Mouse (Mus musculus): Measurements from ENCODE around the gene Dab1. TPM values are rescaled to one million over a fixed set of nuclear protein-coding genes. Genes with fewer than 3 reads are reported as not detected.

Gene Dab1
- polyA plus RNA-seq, 1 experiment = 0.26 TPM

GRCm38 (mm10) chr4:104509230-104509985 lies 890.2 kb downstream of the Dab1 start:
- Histone ChIP-seq H3K4me3 (ENCODE audit: extremely low read depth, insufficient read depth, insufficient read length) (no peak overlapping the region), H3K36me3 (ENCODE audit: control insufficient read depth, insufficient read depth, low read length) (no peaks in the 10 kb centered on the region), H3K27ac (ENCODE audit: insufficient read depth, low read length) (no peak overlapping the region), H3K27me3 (ENCODE audit: control insufficient read depth, insufficient read depth, low read length) (no peaks in the 10 kb centered on the region), H3K4me1 (ENCODE audit: control insufficient read depth, insufficient read depth, insufficient read length) (no peaks in the 10 kb centered on the region)
- TF ChIP-seq CTCF (IDR thresholded peaks at IDR 0.05; ENCODE audit: extremely low read depth, insufficient read depth, insufficient read length, insufficient replicate concordance) (no peak), POLR2A (IDR thresholded peaks at IDR 0.05; ENCODE audit: low read depth, low read length) (no peak)
- 68% methylated on average over 5 of the region's 5 CpGs for WGBS
- DNase-seq (ENCODE audit: low read depth in 1 of 2, low spot score in 2 of 2) = no peak

- Histone ChIP-seq H3K4me3 (ENCODE audit: extremely low read depth, insufficient read depth, insufficient read length) (no peak overlapping the region), H3K36me3 (ENCODE audit: control insufficient read depth, insufficient read depth, low read length) (no peaks in the 10 kb centered on the region), H3K4me1 (ENCODE audit: control insufficient read depth, insufficient read depth, insufficient read length) (no peaks in the 10 kb centered on the region), H3K27ac (ENCODE audit: insufficient read depth, low read length) (no peak overlapping the region), H3K27me3 (ENCODE audit: control insufficient read depth, insufficient read depth, low read length) (no peaks in the 10 kb centered on the region)
- TF ChIP-seq POLR2A (IDR thresholded peaks at IDR 0.05; ENCODE audit: low read depth, low read length) (no peak), CTCF (IDR thresholded peaks at IDR 0.05; ENCODE audit: extremely low read depth, insufficient read depth, insufficient read length, insufficient replicate concordance) (no peak)
- 81% methylated on average over 6 of the region's 6 CpGs for WGBS
- no peak for DNase-seq (ENCODE audit: low read depth in 1 of 2, low spot score in 2 of 2)
Measured at GRCm38 (mm10) chr4:104511855-104512254, 892.7 kb downstream of the Dab1 start.

- Histone ChIP-seq H3K36me3 (ENCODE audit: control insufficient read depth, insufficient read depth, low read length) (no peaks in the 10 kb centered on the region), H3K4me3 (ENCODE audit: extremely low read depth, insufficient read depth, insufficient read length) (no peak overlapping the region), H3K27ac (ENCODE audit: insufficient read depth, low read length) (no peak overlapping the region), H3K27me3 (ENCODE audit: control insufficient read depth, insufficient read depth, low read length) (no peaks in the 10 kb centered on the region), H3K4me1 (ENCODE audit: control insufficient read depth, insufficient read depth, insufficient read length) (no peaks in the 10 kb centered on the region)
- 85% methylated on average over 8 of the region's 8 CpGs for WGBS
- TF ChIP-seq POLR2A (IDR thresholded peaks at IDR 0.05; ENCODE audit: low read depth, low read length) (no peak), CTCF (IDR thresholded peaks at IDR 0.05; ENCODE audit: extremely low read depth, insufficient read depth, insufficient read length, insufficient replicate concordance) (no peak)
- DNase-seq (ENCODE audit: low read depth in 1 of 2, low spot score in 2 of 2) = no peak
Measured at GRCm38 (mm10) chr4:104512513-104512912, 893.4 kb downstream of the Dab1 start.

GRCm38 (mm10) chr4:104513622-104514021 lies 894.5 kb downstream of the Dab1 start:
- 85% methylated on average over 7 of the region's 7 CpGs for WGBS
- Histone ChIP-seq H3K27ac (ENCODE audit: insufficient read depth, low read length) (no peak overlapping the region), H3K27me3 (ENCODE audit: control insufficient read depth, insufficient read depth, low read length) (no peaks in the 10 kb centered on the region), H3K4me1 (ENCODE audit: control insufficient read depth, insufficient read depth, insufficient read length) (no peaks in the 10 kb centered on the region), H3K36me3 (ENCODE audit: control insufficient read depth, insufficient read depth, low read length) (no peaks in the 10 kb centered on the region), H3K4me3 (ENCODE audit: extremely low read depth, insufficient read depth, insufficient read length) (no peak overlapping the region)
- DNase-seq (ENCODE audit: low read depth in 1 of 2, low spot score in 2 of 2) = no peak
- TF ChIP-seq POLR2A (IDR thresholded peaks at IDR 0.05; ENCODE audit: low read depth, low read length) (no peak), CTCF (IDR thresholded peaks at IDR 0.05; ENCODE audit: extremely low read depth, insufficient read depth, insufficient read length, insufficient replicate concordance) (no peak)

GRCm38 (mm10) chr4:104514568-104515000 lies 895.4 kb downstream of the Dab1 start:
- DNase-seq (ENCODE audit: low read depth in 1 of 2, low spot score in 2 of 2) = no peak
- Histone ChIP-seq H3K27me3 (ENCODE audit: control insufficient read depth, insufficient read depth, low read length) (no peaks in the 10 kb centered on the region), H3K4me3 (ENCODE audit: extremely low read depth, insufficient read depth, insufficient read length) (no peak overlapping the region), H3K4me1 (ENCODE audit: control insufficient read depth, insufficient read depth, insufficient read length) (no peaks in the 10 kb centered on the region), H3K27ac (ENCODE audit: insufficient read depth, low read length) (no peak overlapping the region), H3K36me3 (ENCODE audit: control insufficient read depth, insufficient read depth, low read length) (no peaks in the 10 kb centered on the region)
- TF ChIP-seq CTCF (IDR thresholded peaks at IDR 0.05; ENCODE audit: extremely low read depth, insufficient read depth, insufficient read length, insufficient replicate concordance) = no peak
- TF ChIP-seq POLR2A (IDR thresholded peaks at IDR 0.05; ENCODE audit: low read depth, low read length) = no peak
- 9% methylated on average over 10 of the region's 10 CpGs for WGBS

- H3K27ac ChIP-seq (ENCODE audit: insufficient read depth, low read length) = no peak overlapping the region
- 71% methylated on average over 5 of the region's 5 CpGs for whole genome bisulfite sequencing
- TF ChIP-seq POLR2A (IDR thresholded peaks at IDR 0.05; ENCODE audit: low read depth, low read length) (no peak), CTCF (IDR thresholded peaks at IDR 0.05; ENCODE audit: extremely low read depth, insufficient read depth, insufficient read length, insufficient replicate concordance) (no peak)
- no peak for DNase-seq (ENCODE audit: low read depth in 1 of 2, low spot score in 2 of 2)
- H3K27me3 ChIP-seq (ENCODE audit: control insufficient read depth, insufficient read depth, low read length) = no peaks in the 10 kb centered on the region
- no peaks in the 10 kb centered on the region for H3K36me3 ChIP-seq (ENCODE audit: control insufficient read depth, insufficient read depth, low read length)
- H3K4me3 ChIP-seq (ENCODE audit: extremely low read depth, insufficient read depth, insufficient read length) = no peak overlapping the region
- no peaks in the 10 kb centered on the region for H3K4me1 ChIP-seq (ENCODE audit: control insufficient read depth, insufficient read depth, insufficient read length)
Measured at GRCm38 (mm10) chr4:104515681-104516080, 896.5 kb downstream of the Dab1 start.

GRCm38 (mm10) chr4:104522324-104522723 lies 903.2 kb downstream of the Dab1 start:
- Histone ChIP-seq H3K4me3 (ENCODE audit: extremely low read depth, insufficient read depth, insufficient read length) (no peak overlapping the region), H3K36me3 (ENCODE audit: control insufficient read depth, insufficient read depth, low read length) (no peaks in the 10 kb centered on the region), H3K4me1 (ENCODE audit: control insufficient read depth, insufficient read depth, insufficient read length) (no peaks in the 10 kb centered on the region), H3K27ac (ENCODE audit: insufficient read depth, low read length) (no peak overlapping the region), H3K27me3 (ENCODE audit: control insufficient read depth, insufficient read depth, low read length) (no peaks in the 10 kb centered on the region)
- TF ChIP-seq POLR2A (IDR thresholded peaks at IDR 0.05; ENCODE audit: low read depth, low read length) = no peak
- TF ChIP-seq CTCF (IDR thresholded peaks at IDR 0.05; ENCODE audit: extremely low read depth, insufficient read depth, insufficient read length, insufficient replicate concordance) = no peak
- 83% methylated on average over 8 of the region's 8 CpGs for WGBS
- DNase-seq (ENCODE audit: low read depth in 1 of 2, low spot score in 2 of 2) = no peak

Measured in spleen, adult 2 months (tissue).